Mouse (Mus musculus) MEL (cell line): ENCODE measurements around the gene Sdccag8. TPM values are rescaled to one million over a fixed set of nuclear protein-coding genes. Genes with fewer than 3 reads are reported as not detected.

Experiments used
- DNase-seq: peaks from one replicate; pipeline ENCODE4 v3.0.0; 2011; ENCODE audit warnings: low read depth, low spot score
- H3K27ac ChIP-seq: 2 replicates; pipeline ENCODE4 v1.5.1; 2012; ENCODE audit warnings: low read depth, mild to moderate bottlenecking, control low read depth, low read length, moderate library complexity; ENCODE audit not compliant: control insufficient read depth
- H3K27me3 ChIP-seq, 2 experiments: fragments of 150-350 bp in 1 of 2; sonication (generic) in 1 of 2; 2 replicates each; pipeline ENCODE4 v1.6.1; 2012; ENCODE audit warnings: low read length in 2 of 2, mild to moderate bottlenecking in 2 of 2, improper control_type of control experiment in 1 of 2, moderate library complexity in 1 of 2; ENCODE audit not compliant: insufficient read depth in 2 of 2, control insufficient read depth in 1 of 2
- H3K36me3 ChIP-seq, 2 experiments: 2 replicates each; pipeline ENCODE4 v1.6.1; 2012 to 2014; ENCODE audit warnings: low read length in 2 of 2, improper control_type of control experiment in 1 of 2, inconsistent platforms in 1 of 2, mild to moderate bottlenecking in 1 of 2; ENCODE audit not compliant: insufficient read depth in 2 of 2, control insufficient read depth in 1 of 2
- H3K4me1 ChIP-seq, 2 experiments: fragments of 150-350 bp in 1 of 2; sonication (generic) in 1 of 2; 2 replicates each; pipeline ENCODE4 v1.6.1; 2012; ENCODE audit warnings: low read length in 2 of 2, improper control_type of control experiment in 1 of 2, mild to moderate bottlenecking in 1 of 2; ENCODE audit not compliant: insufficient read depth in 2 of 2, control insufficient read depth in 1 of 2
- H3K4me3 ChIP-seq, 2 experiments: fragments of 150-350 bp in 1 of 2; sonication (generic) in 1 of 2; 2 replicates each; pipeline ENCODE4 v1.5.1; 2012; ENCODE audit warnings: low read depth in 2 of 2, low read length in 2 of 2, mild to moderate bottlenecking in 2 of 2, moderate library complexity in 2 of 2, control low read depth in 1 of 2, improper control_type of control experiment in 1 of 2; ENCODE audit not compliant: control insufficient read depth in 1 of 2, insufficient read depth in 1 of 2
- H3K79me2 ChIP-seq: 2 replicates; pipeline ENCODE4 v1.6.1; 2012; ENCODE audit warnings: mild to moderate bottlenecking, low read length, moderate library complexity; ENCODE audit not compliant: control insufficient read depth, poor library complexity, insufficient read depth
- H3K9ac ChIP-seq: 2 replicates; pipeline ENCODE4 v1.6.1; 2012; ENCODE audit warnings: low read depth, mild to moderate bottlenecking, control low read depth, low read length, moderate library complexity; ENCODE audit not compliant: control insufficient read depth, poor library complexity, severe bottlenecking
- H3K9me3 ChIP-seq: fragments of 150-350 bp; sonication (generic); replicated peaks from 2 replicates; pipeline ENCODE4 v1.6.1; 2012; ENCODE audit warnings: mild to moderate bottlenecking, low read length, improper control_type of control experiment, moderate library complexity; ENCODE audit not compliant: insufficient read depth
- CHD2 ChIP-seq: IDR thresholded peaks from 2 replicates; pipeline ENCODE4 v1.6.1; 2011; ENCODE audit warnings: low read length, improper control_type of control experiment
- EP300 ChIP-seq, 2 experiments: IDR thresholded peaks; 2 replicates each; pipeline ENCODE4 v1.6.1; 2011; ENCODE audit warnings: improper control_type of control experiment in 2 of 2, low read length in 2 of 2, low read depth in 1 of 2, mild to moderate bottlenecking in 1 of 2
- ETS1 ChIP-seq: IDR thresholded peaks from 2 replicates; pipeline ENCODE4 v1.6.1; 2012; ENCODE audit warnings: low read depth, mild to moderate bottlenecking, inconsistent platforms, low read length, improper control_type of control experiment, moderate library complexity
- GABPA ChIP-seq: IDR thresholded peaks from 2 replicates; pipeline ENCODE4 v1.6.1; 2012; ENCODE audit warnings: low read depth, mild to moderate bottlenecking, inconsistent platforms, low read length, improper control_type of control experiment, moderate library complexity
- GATA1 ChIP-seq: IDR thresholded peaks from 2 replicates; pipeline ENCODE4 v1.6.1; 2011; ENCODE audit warnings: low read depth, low read length, improper control_type of control experiment
- JUND ChIP-seq: IDR thresholded peaks from 2 replicates; pipeline ENCODE4 v1.6.1; 2011; ENCODE audit warnings: low read depth, mild to moderate bottlenecking, improper control_type of control experiment, low read length
- KAT2A ChIP-seq: conservative IDR thresholded peaks from 2 replicates; pipeline ENCODE4 v1.6.1; 2012; ENCODE audit warnings: low read depth, low read length, improper control_type of control experiment, inconsistent platforms
- MAFK ChIP-seq: IDR thresholded peaks from 2 replicates; pipeline ENCODE4 v1.6.1; 2011; ENCODE audit warnings: low read depth, mild to moderate bottlenecking, low read length, improper control_type of control experiment, borderline replicate concordance
- MAX ChIP-seq: IDR thresholded peaks from 2 replicates; pipeline ENCODE4 v1.6.1; 2011; ENCODE audit warnings: low read length, improper control_type of control experiment
- MXI1 ChIP-seq: IDR thresholded peaks from 2 replicates; pipeline ENCODE4 v1.6.1; 2011; ENCODE audit warnings: mild to moderate bottlenecking, low read depth, low read length, improper control_type of control experiment
- MYB ChIP-seq: IDR thresholded peaks from 2 replicates; pipeline ENCODE4 v1.6.1; 2011; ENCODE audit warnings: mild to moderate bottlenecking, low read depth, low read length, improper control_type of control experiment
- MYC ChIP-seq: IDR thresholded peaks from 2 replicates; pipeline ENCODE4 v1.6.1; 2011; ENCODE audit warnings: low read depth, mild to moderate bottlenecking, low read length, improper control_type of control experiment, moderate library complexity
- NELFE ChIP-seq: IDR thresholded peaks from 2 replicates; pipeline ENCODE4 v1.6.1; 2011; ENCODE audit warnings: low read depth, low read length, improper control_type of control experiment
- POLR2A ChIP-seq, 2 experiments: IDR thresholded peaks; 2 replicates each; pipeline ENCODE4 v1.6.1; 2011 to 2012; ENCODE audit warnings: low read length in 2 of 2, mild to moderate bottlenecking in 2 of 2, control low read depth in 1 of 2, improper control_type of control experiment in 1 of 2, low read depth in 1 of 2, moderate library complexity in 1 of 2; ENCODE audit not compliant: control insufficient read depth in 1 of 2, insufficient read depth in 1 of 2, poor library complexity in 1 of 2
- POLR2AphosphoS2 ChIP-seq: IDR thresholded peaks from 2 replicates; pipeline ENCODE4 v1.6.1; 2011; ENCODE audit warnings: low read length, improper control_type of control experiment
- RAD21 ChIP-seq: IDR thresholded peaks from 2 replicates; pipeline ENCODE4 v1.6.1; 2011; ENCODE audit warnings: mild to moderate bottlenecking, low read depth, low read length, improper control_type of control experiment
- RCOR1 ChIP-seq: IDR thresholded peaks from 2 replicates; pipeline ENCODE4 v1.6.1; 2012; ENCODE audit warnings: low read depth, mild to moderate bottlenecking, inconsistent platforms, low read length, improper control_type of control experiment
- SIN3A ChIP-seq: IDR thresholded peaks from 2 replicates; pipeline ENCODE4 v1.6.1; 2012; ENCODE audit warnings: low read length, improper control_type of control experiment, inconsistent platforms
- SMC3 ChIP-seq: IDR thresholded peaks from 2 replicates; pipeline ENCODE4 v1.6.1; 2011; ENCODE audit warnings: low read depth, low read length, improper control_type of control experiment
- TBP ChIP-seq: IDR thresholded peaks from 2 replicates; pipeline ENCODE4 v1.8.0; 2011; ENCODE audit warnings: low read depth, low read length, improper control_type of control experiment
- USF2 ChIP-seq, 2 experiments: IDR thresholded peaks; 2 replicates each; pipeline ENCODE4 v1.6.1; 2011 to 2012; ENCODE audit warnings: improper control_type of control experiment in 2 of 2, low read length in 2 of 2, borderline replicate concordance in 1 of 2, inconsistent platforms in 1 of 2, low read depth in 1 of 2, mild to moderate bottlenecking in 1 of 2; ENCODE audit not compliant: insufficient read depth in 1 of 2
- polyA plus RNA-seq, 2 experiments: library from polyadenylated mRNA; stranded (reverse) in 1 of 2; unstranded in 1 of 2; fragments of >175 nt in 1 of 2; fragments of >200 nt in 1 of 2; gene quantifications; 2 replicates each; pipeline versions ENCODE4 v1.2.1 to v1.2.4; 2012; ENCODE audit warnings: low replicate concordance in 2 of 2, low read depth in 1 of 2; ENCODE audit not compliant: insufficient read length in 2 of 2, insufficient read depth in 1 of 2, missing spikeins in 1 of 2
- total RNA-seq: library from RNA; depleted of rRNA; stranded (reverse); fragments of 300-350 nt; gene quantifications from 2 replicates; pipeline ENCODE4 v1.2.3, GENCODE M21; 2012

The Sdccag8 gene
- total and polyA plus RNA-seq, 3 experiments, result 4.6 to 7.8 TPM; not detected in 1

DNA sequence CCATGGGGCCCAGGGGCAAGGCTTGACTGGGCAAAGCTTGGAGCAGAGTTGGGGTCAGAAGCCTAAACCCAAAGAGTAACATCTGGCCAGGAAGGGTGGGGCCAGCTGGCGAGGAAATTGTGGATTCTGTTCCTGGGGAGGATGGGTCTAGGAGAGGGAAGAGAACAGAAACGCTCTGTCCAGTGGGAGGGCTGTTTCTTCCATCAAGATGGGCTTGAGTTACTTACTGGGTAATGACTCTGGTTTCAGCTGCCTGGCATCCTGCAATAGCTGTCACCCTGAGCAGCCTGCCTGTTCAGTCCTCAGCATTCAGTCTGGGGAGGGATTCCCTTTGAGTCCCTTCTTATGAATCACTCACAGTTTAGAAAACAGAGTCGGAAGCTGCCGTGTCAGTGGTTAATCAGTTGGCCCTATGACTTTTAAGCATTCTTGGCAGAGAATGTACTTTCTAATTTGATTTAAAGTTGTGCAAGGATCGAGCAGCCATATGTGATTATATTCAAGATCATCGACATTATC is 200.5 kb downstream of the Sdccag8 start:
- DNase-seq, result no peak
- H3K27ac ChIP-seq, result no peak overlapping the region
- H3K4me3 ChIP-seq, result no peak overlapping the region
- no peaks in the 10 kb centered on the region for H3K36me3 ChIP-seq
- TF ChIP-seq MYB (no peak), CHD2 (no peak), SIN3A (no peak), GATA1 (no peak), MYC (no peak), POLR2A (IDR thresholded peaks at IDR 0.05; ENCODE audit: control insufficient read depth in 1 of 2, insufficient read depth in 1 of 2, low read depth in 1 of 2, low read length in 2 of 2, poor library complexity in 1 of 2) (no peak), JUND (no peak), TBP (no peak), ETS1 (no peak), NELFE (no peak), EP300 (IDR thresholded peaks at IDR 0.05; ENCODE audit: low read depth in 1 of 2, low read length in 2 of 2) (no peak)
- no peak overlapping the region for H3K9ac ChIP-seq
- H3K9me3 ChIP-seq, result no peaks in the 10 kb centered on the region
- no peaks in the 10 kb centered on the region for H3K79me2 ChIP-seq
- no peaks in the 10 kb centered on the region for H3K4me1 ChIP-seq
- no peaks in the 10 kb centered on the region for H3K27me3 ChIP-seq

DNA sequence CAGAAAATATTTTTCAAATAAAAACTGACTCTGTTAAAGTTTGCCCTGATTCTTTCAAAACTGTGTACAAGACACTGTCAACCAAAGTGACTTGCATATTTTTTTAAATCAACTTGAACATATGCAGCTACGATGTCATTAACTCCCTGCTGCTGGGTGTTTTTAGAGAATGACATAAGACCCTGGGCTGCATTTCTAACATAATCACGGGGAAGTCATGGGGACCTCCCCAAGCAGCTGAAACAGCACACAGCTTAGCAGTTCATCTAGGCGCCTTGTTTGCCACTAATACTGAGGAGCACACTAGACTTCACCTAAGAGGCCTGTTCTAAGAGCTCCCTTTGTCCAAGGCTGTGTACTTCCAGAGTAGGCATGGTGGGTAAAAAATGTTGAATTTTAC is 201.5 kb downstream of the Sdccag8 start:
- DNase-seq, result no peak
- Histone ChIP-seq H3K4me3 (no peak overlapping the region), H3K4me1 (no peaks in the 10 kb centered on the region; a peak in 1 of 4 replicates), H3K9me3 (no peaks in the 10 kb centered on the region), H3K36me3 (no peaks in the 10 kb centered on the region), H3K79me2 (no peaks in the 10 kb centered on the region), H3K27ac (no peak overlapping the region), H3K9ac (no peak overlapping the region)
- TF ChIP-seq RAD21, result no peak
- TF ChIP-seq MAFK, result no peak
- no peak for TF ChIP-seq MXI1
- no peak for TF ChIP-seq USF2 (IDR thresholded peaks at IDR 0.05; ENCODE audit: borderline replicate concordance in 1 of 2, insufficient read depth in 1 of 2, low read depth in 1 of 2, low read length in 2 of 2)
- no peak for TF ChIP-seq NELFE
- TF ChIP-seq MYC, result no peak
- no peak for TF ChIP-seq POLR2AphosphoS2
- no peak for TF ChIP-seq GABPA
- no peak for TF ChIP-seq SMC3
- TF ChIP-seq RCOR1, result no peak
- no peak for TF ChIP-seq MAX
- TF ChIP-seq KAT2A, result no peak
- TF ChIP-seq, all 39 proteins: peak for 0
- H3K27me3 ChIP-seq, result no peaks in the 10 kb centered on the region
